Mouse (Mus musculus) liver, adult 2 months (tissue): ENCODE data around the gene Mxra7.

Source experiments
- CTCF ChIP-seq: fragments of 200-500 bp; IDR thresholded peaks from 2 replicates; pipeline ENCODE4 v1.5.1; 2011; ENCODE audit warnings: low read depth, low read length, control low read depth
- POLR2A ChIP-seq: fragments of 200-500 bp; IDR thresholded peaks from 2 replicates; pipeline ENCODE4 v1.6.1; 2011; ENCODE audit warnings: low read length, control low read depth; ENCODE audit not compliant: insufficient read depth; ENCODE audit errors: extremely low read depth

DNA sequence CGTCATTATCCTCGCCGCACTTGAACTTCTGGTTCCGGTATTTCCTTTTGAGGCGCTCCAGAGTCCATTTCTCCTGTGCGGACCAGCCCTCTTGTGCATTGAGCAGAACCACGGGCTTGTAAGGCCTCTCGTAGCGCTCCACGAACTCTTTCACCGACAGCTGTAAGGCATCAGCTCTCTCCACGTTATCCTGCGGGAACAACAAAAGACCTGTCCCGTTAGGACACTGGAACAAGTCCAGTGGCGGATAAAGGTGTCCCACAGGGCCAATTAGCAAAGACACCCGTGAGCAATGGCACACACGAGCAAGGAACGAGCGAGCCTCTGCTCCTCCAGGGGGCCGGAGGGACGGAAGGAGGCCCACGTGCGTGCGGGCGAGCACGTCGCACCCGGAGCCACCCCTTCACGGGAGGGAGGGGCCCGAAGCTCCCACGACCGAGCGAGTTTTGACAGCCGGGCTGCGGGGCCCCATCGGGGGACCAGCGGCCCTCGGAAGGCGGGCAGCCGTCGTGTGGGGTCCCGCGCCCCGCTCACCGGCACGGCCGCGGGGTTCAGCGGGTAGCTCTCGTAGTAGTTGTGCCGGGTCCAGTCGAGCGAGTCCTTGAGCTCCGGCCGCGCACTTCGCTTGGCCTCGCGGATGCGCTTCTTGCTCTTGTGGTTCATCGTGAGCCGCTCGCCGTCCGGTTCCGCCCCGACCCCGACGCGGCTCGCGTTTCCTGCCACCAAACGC, 14.8 kb upstream of the Mxra7 start:
- TF ChIP-seq POLR2A (no peak), CTCF (no peak)
